Mouse (Mus musculus) forebrain, embryonic 14.5 days (tissue): ENCODE measurements around the gene Zfp229. TPM values are rescaled to one million over a fixed set of nuclear protein-coding genes. Genes with fewer than 3 reads are reported as not detected.
"Not testable (repeated sequence)": the region's sequence is repeated elsewhere in the genome, so short reads cannot be mapped to it uniquely, and the experiment has no call there.

Source experiments
- ATAC-seq: fragments of 200-750 bp; cut with Nextera tagmentation; 2 replicates; pipeline ENCODE4 v1.8.0; 2017; ENCODE audit warnings: mild to moderate bottlenecking, moderate library complexity
- DNase-seq: peaks from one replicate; pipeline ENCODE4 v3.0.0-alpha.2; 2015; ENCODE audit warnings: low spot score
- H3K27ac ChIP-seq: fragments of 300-500 bp; sonication (generic); 2 replicates; pipeline ENCODE4 v1.5.1; 2014; ENCODE audit warnings: low read depth, mild to moderate bottlenecking, control low read depth, low read length, moderate library complexity
- H3K27me3 ChIP-seq: fragments of 300-500 bp; sonication (generic); replicated peaks from 2 replicates; pipeline ENCODE4 v1.6.1; 2014; ENCODE audit warnings: low read length, control low read depth, mixed read lengths; ENCODE audit not compliant: control insufficient read depth, insufficient read depth
- H3K36me3 ChIP-seq: fragments of 300-500 bp; sonication (generic); 2 replicates; pipeline ENCODE4 v1.6.1; 2014; ENCODE audit warnings: low read length, control low read depth; ENCODE audit not compliant: control insufficient read depth, insufficient read depth
- H3K4me1 ChIP-seq: fragments of 300-500 bp; sonication (generic); 2 replicates; pipeline ENCODE4 v1.6.1; 2014; ENCODE audit warnings: antibody characterized with exemption, low read length, control low read depth; ENCODE audit not compliant: control insufficient read depth, insufficient read depth
- H3K4me2 ChIP-seq: fragments of 300-500 bp; sonication (generic); 2 replicates; pipeline ENCODE4 v1.6.1; 2014; ENCODE audit warnings: mild to moderate bottlenecking, control low read depth, low read length
- H3K4me3 ChIP-seq: fragments of 300-500 bp; sonication (generic); 2 replicates; pipeline ENCODE4 v1.5.1; 2014; ENCODE audit warnings: low read depth, low read length, control low read depth
- H3K9ac ChIP-seq: fragments of 300-500 bp; sonication (generic); 2 replicates; pipeline ENCODE4 v1.6.1; 2014; ENCODE audit warnings: mild to moderate bottlenecking, low read length, control low read depth, moderate library complexity
- H3K9me3 ChIP-seq: fragments of 300-500 bp; sonication (generic); replicated peaks from 2 replicates; pipeline ENCODE4 v1.6.1; 2016; ENCODE audit warnings: low read length, control low read depth, mixed read lengths; ENCODE audit not compliant: control insufficient read depth
- WGBS: fragments of 180-500 bp; shearing (Covaris S2); extraction: QIAGEN DNeasy Blood & Tissue Kit; methylation state at CpG from one replicate; pipeline ENCODE4 v1.1.7; 2014; 5-methylcytosine and 5-hydroxymethylcytosine counted together
- polyA plus RNA-seq: library from polyadenylated mRNA; unstranded; fragments of >200 nt; fragmentation: Nextera tagmentation; extraction: Ambion mirVana; gene quantifications from 2 replicates; pipeline ENCODE4 v1.2.1, GENCODE M21; 2014

Gene Zfp229
- 6.5 and 7.5 TPM in 2 replicates for polyA plus RNA-seq

DNA sequence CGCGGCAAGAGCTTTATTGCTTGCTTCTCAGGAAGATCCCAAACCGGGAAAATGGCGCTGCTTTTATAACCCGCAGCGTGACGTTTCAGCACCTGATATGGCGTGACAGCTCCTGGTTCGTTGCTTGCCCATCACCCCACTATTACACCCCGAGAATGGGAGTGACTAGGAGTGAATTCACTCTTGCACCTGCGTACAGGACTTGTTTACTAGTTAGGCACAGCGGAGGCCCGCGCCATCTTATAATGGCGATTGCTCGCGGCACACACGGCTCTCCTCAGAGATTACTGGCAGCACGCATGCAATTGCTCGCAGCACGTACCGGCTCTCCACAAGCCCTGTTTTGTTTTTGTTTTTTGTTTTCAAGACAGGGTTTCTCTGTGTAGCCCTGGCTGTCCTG, at the start of gene Zfp229:
Gene Zfp229, plus strand, starts transcription at position 301 of the 400 bp plus-strand sequence.
- DNase-seq, H3K4me1 ChIP-seq, ATAC-seq, H3K9me3 ChIP-seq, H3K9ac ChIP-seq, H3K36me3 ChIP-seq, H3K4me2 ChIP-seq, H3K27ac ChIP-seq, H3K4me3 ChIP-seq, H3K27me3 ChIP-seq: not testable (repeated sequence)
- 95% methylated on average over 9 of the region's 22 CpGs for WGBS

DNA sequence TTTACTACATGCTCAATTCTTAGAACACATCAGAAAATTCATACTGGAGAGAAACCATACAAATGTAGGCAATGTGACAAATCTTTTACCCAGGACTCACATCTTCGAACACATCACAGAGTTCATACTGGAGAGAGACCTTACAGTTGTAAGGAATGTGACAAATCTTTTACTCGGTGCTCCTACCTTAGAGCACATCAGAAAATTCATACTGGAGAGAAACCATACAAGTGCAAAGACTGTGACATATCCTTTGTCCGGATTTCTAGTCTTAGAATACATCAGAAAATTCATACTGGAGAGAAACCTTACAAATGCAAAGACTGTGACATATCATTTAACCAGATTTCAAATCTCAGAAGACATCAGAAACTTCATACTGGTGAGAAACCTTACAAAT, 39.0 kb upstream of the Zfp229 start, which contains the start of gene Gm10226:
Gene Gm10226, plus strand, starts transcription at position 301 of the 400 bp plus-strand sequence.
- no peak within 1 kb of the TSS for H3K27ac ChIP-seq
- DNase-seq, result no peak
- no peak within 1 kb of the TSS for H3K9ac ChIP-seq
- H3K4me1 ChIP-seq, result no peaks in the 10 kb centered on the region
- H3K27me3 ChIP-seq, result no peaks in the 10 kb centered on the region
- 91% methylated on average over 3 of the region's 3 CpGs for WGBS
- H3K4me3 ChIP-seq, result no peak within 1 kb of the TSS
- H3K36me3 ChIP-seq, result peaks cover 18% of the 10 kb centered on the region
- no peak for ATAC-seq
- H3K9me3 ChIP-seq, result no peaks in the 10 kb centered on the region
- H3K4me2 ChIP-seq, result no peak within 1 kb of the TSS

- ATAC-seq (no peak), DNase-seq (no peak)
- no peaks in the 10 kb centered on the region for H3K9me3 ChIP-seq
- peaks cover 15% of the 10 kb centered on the region for H3K36me3 ChIP-seq
- H3K4me1 ChIP-seq, result no peaks in the 10 kb centered on the region
- no peak overlapping the region for H3K9ac ChIP-seq
- H3K4me2 ChIP-seq, result no peak overlapping the region
- WGBS, result 82% methylated on average over 3 of the region's 3 CpGs
- no peak overlapping the region for H3K27ac ChIP-seq
- no peak overlapping the region for H3K4me3 ChIP-seq
- no peaks in the 10 kb centered on the region for H3K27me3 ChIP-seq
Observed at GRCm38 (mm10) chr17:21693342-21693741, 37.3 kb upstream of the Zfp229 start.

DNA sequence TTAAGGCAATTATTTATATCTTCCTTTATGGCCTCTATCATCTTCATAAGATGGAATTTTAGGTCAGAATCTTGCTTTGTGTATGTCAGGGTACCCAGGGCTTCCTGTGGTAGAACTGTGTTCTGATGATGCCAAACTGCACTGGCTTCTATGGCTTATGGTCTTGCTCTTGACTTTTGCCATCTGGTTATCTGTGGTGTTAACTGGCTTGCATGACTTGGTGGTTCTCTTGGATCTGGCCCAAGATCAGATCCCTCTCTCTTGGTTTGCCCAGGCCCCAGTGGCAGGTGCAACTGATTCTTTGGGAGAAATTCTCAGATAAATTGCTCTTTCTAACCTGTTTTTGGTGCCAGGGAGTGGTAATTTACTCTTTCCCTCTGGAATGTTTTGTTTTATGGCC, 34.5 kb upstream of the Zfp229 start:
- Histone ChIP-seq H3K4me1 (no peaks in the 10 kb centered on the region), H3K9ac (no peak overlapping the region), H3K4me3 (no peak overlapping the region), H3K27me3 (no peaks in the 10 kb centered on the region), H3K4me2 (no peak overlapping the region), H3K36me3 (peaks cover 8% of the 10 kb centered on the region; the same call in 1 of the 2 replicates), H3K27ac (no peak overlapping the region), H3K9me3 (no peaks in the 10 kb centered on the region)
- no peak for DNase-seq
- ATAC-seq, result no peak

- H3K4me1 ChIP-seq, result no peaks in the 10 kb centered on the region
- 53% methylated on average over 5 of the region's 5 CpGs for WGBS
- no peak overlapping the region for H3K9ac ChIP-seq
- no peaks in the 10 kb centered on the region for H3K9me3 ChIP-seq
- H3K4me3 ChIP-seq, result no peak overlapping the region
- DNase-seq (no peak), ATAC-seq (no peak)
- H3K4me2 ChIP-seq, result no peak overlapping the region
- no peak overlapping the region for H3K27ac ChIP-seq
- no peaks in the 10 kb centered on the region for H3K27me3 ChIP-seq
- H3K36me3 ChIP-seq, result no peaks in the 10 kb centered on the region
Observed at GRCm38 (mm10) chr17:21702281-21703240, 28.0 kb upstream of the Zfp229 start.

DNA sequence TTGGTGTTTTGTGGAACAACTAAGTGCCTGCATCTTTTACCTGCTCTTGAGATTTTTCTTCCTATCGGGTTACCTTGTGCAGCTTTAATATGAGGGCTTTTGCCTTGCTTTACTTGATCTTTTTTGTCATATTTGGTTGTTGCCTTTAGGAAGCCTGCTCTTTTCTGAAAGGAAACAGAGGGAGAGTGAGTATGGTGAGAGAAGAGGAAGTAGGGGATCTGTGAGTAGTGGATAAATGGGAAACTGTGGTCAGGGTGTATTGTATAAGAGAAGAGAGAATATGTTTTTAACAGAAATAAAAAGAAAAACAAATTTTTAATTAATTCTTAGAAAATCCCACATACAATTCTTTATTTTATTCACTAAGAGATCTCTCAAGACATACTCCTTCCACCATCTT, 27.2 kb upstream of the Zfp229 start:
- H3K27me3 ChIP-seq, result no peaks in the 10 kb centered on the region
- ATAC-seq (no peak), DNase-seq (no peak)
- H3K4me2 ChIP-seq, result no peak overlapping the region
- no peak overlapping the region for H3K9ac ChIP-seq
- H3K4me1 ChIP-seq, result peaks cover 2% of the 10 kb centered on the region; the same call in 1 of the 2 replicates
- 89% methylated on average over 1 of the region's 1 CpGs for WGBS
- H3K36me3 ChIP-seq, result no peaks in the 10 kb centered on the region
- H3K27ac ChIP-seq, result no peak overlapping the region
- no peaks in the 10 kb centered on the region for H3K9me3 ChIP-seq
- H3K4me3 ChIP-seq, result no peak overlapping the region

- no peaks in the 10 kb centered on the region for H3K9me3 ChIP-seq
- peak within 1 kb of the TSS; percentile 48 for H3K4me3 ChIP-seq
- H3K4me2 ChIP-seq, result peak within 1 kb of the TSS; percentile 65
- ATAC-seq, result peak; percentile 98
- H3K36me3 ChIP-seq, result peaks cover 9% of the 10 kb centered on the region
- DNase-seq, result peak; percentile 95
- H3K9ac ChIP-seq, result peak within 1 kb of the TSS; percentile 74
- WGBS, result 3% methylated on average over 26 of the region's 26 CpGs
- H3K27ac ChIP-seq, result peak within 1 kb of the TSS; percentile 70
- H3K4me1 ChIP-seq, result peaks cover 10% of the 10 kb centered on the region; the same call in 1 of the 2 replicates
- no peaks in the 10 kb centered on the region for H3K27me3 ChIP-seq
Observed at GRCm38 (mm10) chr17:21707343-21707996, 23.1 kb upstream of the Zfp229 start, which contains the start of gene Zfp760. Zfp760 (plus strand) TSS chr17:21707741.

DNA sequence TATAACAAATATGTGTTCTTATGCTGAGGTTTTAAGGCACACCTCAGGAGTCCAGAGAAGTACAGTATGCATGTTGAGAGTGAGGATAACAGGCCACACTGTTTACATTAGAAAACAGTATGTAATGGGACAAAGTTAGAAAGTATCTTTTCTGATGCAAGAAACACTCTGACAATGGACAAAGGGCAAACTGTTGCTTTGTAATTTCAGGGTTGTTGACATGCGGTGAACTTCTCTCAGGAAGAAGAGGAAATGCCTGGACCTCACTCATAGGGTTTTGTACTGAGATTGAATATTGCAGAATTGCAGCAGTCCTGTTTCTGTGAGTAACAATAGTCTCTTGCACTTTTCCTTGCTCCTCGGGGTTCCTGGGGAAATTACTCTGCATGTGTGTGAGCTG, 22.2 kb upstream of the Zfp229 start:
- Histone ChIP-seq H3K36me3 (peaks cover 11% of the 10 kb centered on the region), H3K9ac (peak overlapping the region; percentile 74), H3K27ac (no peak overlapping the region), H3K9me3 (no peaks in the 10 kb centered on the region), H3K4me2 (peak overlapping the region; percentile 65), H3K4me3 (peak overlapping the region; percentile 48), H3K4me1 (peaks cover 10% of the 10 kb centered on the region; the same call in 1 of the 2 replicates), H3K27me3 (no peaks in the 10 kb centered on the region)
- DNase-seq (no peak), ATAC-seq (no peak)
- WGBS, result 31% methylated on average over 2 of the region's 2 CpGs
